Mouse (Mus musculus) myocyte (in vitro differentiated cells): Measurements from ENCODE around the gene Fancd2os. TPM values are rescaled to one million over a fixed set of nuclear protein-coding genes. Genes with fewer than 3 reads are reported as not detected.

Experiments used
- H3K27me3 ChIP-seq: one replicate; pipeline ENCODE4 v1.6.1; 2011; ENCODE audit not compliant: control insufficient read depth, insufficient read depth, insufficient read length
- H3K36me3 ChIP-seq: one replicate; pipeline ENCODE4 v1.6.1; 2011; ENCODE audit not compliant: control insufficient read depth, insufficient read depth
- H3K4me2 ChIP-seq: one replicate; pipeline ENCODE4 v1.6.1; 2011; ENCODE audit warnings: low read depth, control low read depth
- H3K4me3 ChIP-seq: one replicate; pipeline ENCODE4 v1.5.1; 2011; ENCODE audit warnings: mild to moderate bottlenecking, control low read depth, moderate library complexity
- H3K79me2 ChIP-seq: one replicate; pipeline ENCODE4 v1.6.1; 2011; ENCODE audit not compliant: control insufficient read depth, insufficient read depth
- H3ac ChIP-seq: one replicate; pipeline ENCODE4 v1.6.1; 2011; ENCODE audit not compliant: control insufficient read depth, insufficient read length
- CEBPB ChIP-seq: IDR thresholded peaks from 2 replicates; pipeline ENCODE4 v1.6.1; 2011; ENCODE audit warnings: mild to moderate bottlenecking, moderate library complexity; ENCODE audit not compliant: poor library complexity, insufficient read depth, severe bottlenecking
- E2F4 ChIP-seq: IDR thresholded peaks from one replicate; pipeline ENCODE4 v1.6.1; 2011; ENCODE audit warnings: mild to moderate bottlenecking, control low read depth, moderate library complexity; ENCODE audit not compliant: insufficient read depth
- MAX ChIP-seq: IDR thresholded peaks from one replicate; pipeline ENCODE4 v1.6.1; 2011; ENCODE audit warnings: low read depth, mild to moderate bottlenecking, control low read depth
- MYOD1 ChIP-seq, 3 experiments: IDR thresholded peaks; one replicate each; pipeline ENCODE4 v1.6.1; 2011; ENCODE audit warnings: control low read depth in 2 of 3, low read depth in 2 of 3, mild to moderate bottlenecking in 2 of 3, moderate library complexity in 1 of 3; ENCODE audit not compliant: insufficient read length in 2 of 3, control insufficient read depth in 1 of 3
- MYOG ChIP-seq, 3 experiments: IDR thresholded peaks; one replicate each; pipeline ENCODE4 v1.6.1; 2011; ENCODE audit warnings: control low read depth in 2 of 3, low read depth in 2 of 3, mild to moderate bottlenecking in 2 of 3; ENCODE audit not compliant: insufficient read length in 2 of 3, control insufficient read depth in 1 of 3, insufficient read depth in 1 of 3
- POLR2A ChIP-seq: IDR thresholded peaks from one replicate; pipeline ENCODE4 v1.6.1; 2011; ENCODE audit warnings: low read depth, mild to moderate bottlenecking, control low read depth, moderate library complexity; ENCODE audit not compliant: insufficient read length
- REST ChIP-seq: IDR thresholded peaks from one replicate; pipeline ENCODE4 v1.6.1; 2011; ENCODE audit warnings: mild to moderate bottlenecking, control low read depth, moderate library complexity; ENCODE audit not compliant: insufficient read depth, insufficient read length
- SRF ChIP-seq: IDR thresholded peaks from one replicate; pipeline ENCODE4 v1.6.1; 2011; ENCODE audit warnings: low read depth; ENCODE audit not compliant: control insufficient read depth, insufficient read length
- TCF12 ChIP-seq: IDR thresholded peaks from one replicate; pipeline ENCODE4 v1.6.1; 2011; ENCODE audit warnings: mild to moderate bottlenecking, control low read depth; ENCODE audit not compliant: poor library complexity, insufficient read depth, severe bottlenecking
- TCF3 ChIP-seq: IDR thresholded peaks from one replicate; pipeline ENCODE4 v1.6.1; 2011; ENCODE audit warnings: low read depth, control low read depth; ENCODE audit not compliant: insufficient read length
- USF1 ChIP-seq: IDR thresholded peaks from one replicate; pipeline ENCODE4 v1.6.1; 2011; ENCODE audit warnings: low read depth, mild to moderate bottlenecking, control low read depth, moderate library complexity
- polyA plus RNA-seq: library from polyadenylated mRNA; unstranded; fragments of >200 nt; fragmentation: generic; extraction: Trizol; gene quantifications from one replicate; pipeline ENCODE4 v1.2.1, GENCODE M21; 2012; ENCODE audit warnings: missing spikeins

The Fancd2os gene
- polyA plus RNA-seq, 1 experiment: 0.04 TPM

DNA sequence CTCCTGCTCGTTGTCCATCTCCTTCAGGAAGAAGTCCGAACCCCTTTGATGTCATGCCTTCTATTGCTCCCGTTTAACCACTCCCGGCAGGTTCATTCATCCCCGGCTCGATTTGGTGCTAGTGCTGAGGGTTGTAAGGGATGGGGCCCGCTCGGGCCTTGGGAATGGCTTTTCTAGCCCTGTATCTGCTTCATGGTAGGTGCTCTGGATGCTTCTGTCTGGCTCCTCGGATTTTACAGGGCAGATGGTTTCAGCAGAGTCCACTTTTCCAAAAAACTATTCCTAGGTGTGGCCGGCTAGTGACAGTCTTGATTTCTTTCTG lies 4.7 kb upstream of the Fancd2os start:
- Histone ChIP-seq H3K36me3 (peaks cover 6% of the 10 kb centered on the region), H3K27me3 (no peaks in the 10 kb centered on the region), H3ac (peak overlapping the region; percentile 34), H3K4me2 (peak overlapping the region; percentile 84), H3K4me3 (peak overlapping the region; percentile 91), H3K79me2 (peaks cover 53% of the 10 kb centered on the region)
- TF ChIP-seq TCF3: no peak
- TF ChIP-seq CEBPB: no peak
- TF ChIP-seq USF1: no peak
- no peak for TF ChIP-seq MYOD1 (IDR thresholded peaks at IDR 0.05; ENCODE audit: control insufficient read depth in 1 of 3, insufficient read length in 2 of 3, low read depth in 2 of 3)

GRCm38 (mm10) chr6:113604432-113605223 lies 4.1 kb upstream of the Fancd2os start, which contains the start of gene Brk1:
Gene Brk1 (plus strand): TSS chr6:113604772.
- H3K4me3 ChIP-seq: peak within 1 kb of the TSS; percentile 91
- H3K27me3 ChIP-seq: no peaks in the 10 kb centered on the region
- H3ac ChIP-seq: peak within 1 kb of the TSS; percentile 34
- peaks cover 6% of the 10 kb centered on the region for H3K36me3 ChIP-seq
- TF ChIP-seq POLR2A (peak; percentile 67), MYOG (IDR thresholded peaks at IDR 0.05; ENCODE audit: control insufficient read depth in 1 of 3, insufficient read depth in 1 of 3, insufficient read length in 2 of 3, low read depth in 2 of 3) (peak in 1 of 3 experiments; percentile 6), CEBPB (no peak)
- H3K4me2 ChIP-seq: peak within 1 kb of the TSS; percentile 84
- H3K79me2 ChIP-seq: peaks cover 48% of the 10 kb centered on the region

- no peak for TF ChIP-seq POLR2A
- no peak for TF ChIP-seq TCF3
- no peak for TF ChIP-seq MAX
- no peak for TF ChIP-seq SRF
- Histone ChIP-seq H3K4me2 (peak overlapping the region; percentile 75), H3ac (peak overlapping the region; percentile 34), H3K27me3 (no peaks in the 10 kb centered on the region), H3K79me2 (peaks cover 41% of the 10 kb centered on the region), H3K4me3 (peak overlapping the region; percentile 91), H3K36me3 (peaks cover 6% of the 10 kb centered on the region)
Measured at GRCm38 (mm10) chr6:113603993-113604392, 3.5 kb upstream of the Fancd2os start.

- Histone ChIP-seq H3K27me3 (no peaks in the 10 kb centered on the region), H3K79me2 (peaks cover 30% of the 10 kb centered on the region), H3ac (no peak overlapping the region), H3K4me2 (no peak overlapping the region), H3K36me3 (peaks cover 1% of the 10 kb centered on the region), H3K4me3 (no peak overlapping the region)
- TF ChIP-seq SRF: no peak
- TF ChIP-seq USF1: no peak
- no peak for TF ChIP-seq MYOG (IDR thresholded peaks at IDR 0.05; ENCODE audit: control insufficient read depth in 1 of 3, insufficient read depth in 1 of 3, insufficient read length in 2 of 3, low read depth in 2 of 3)
- TF ChIP-seq POLR2A: no peak
- no peak for TF ChIP-seq CEBPB
- no peak for TF ChIP-seq E2F4
Measured at GRCm38 (mm10) chr6:113602821-113603220, 2.3 kb upstream of the Fancd2os start.

DNA sequence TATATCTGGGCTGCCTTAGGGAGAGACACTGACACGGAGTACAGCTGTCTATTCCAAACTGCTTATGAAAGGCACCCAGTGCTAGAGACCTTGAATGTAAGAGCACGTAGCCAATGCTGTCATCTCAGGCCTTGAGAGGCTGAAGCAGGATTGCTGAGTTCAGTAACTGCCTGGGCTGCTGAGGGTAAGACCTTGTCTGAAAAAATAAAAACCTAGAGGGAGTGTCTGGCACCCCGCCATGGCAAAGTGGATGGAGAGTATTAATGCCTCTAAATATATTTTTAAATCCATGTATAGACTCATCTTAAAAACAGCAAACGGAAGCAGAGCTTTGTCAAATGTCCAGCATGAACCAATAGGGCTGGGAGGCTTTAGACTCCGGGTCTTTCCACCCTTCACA lies 682 bp downstream of the Fancd2os start:
- Histone ChIP-seq H3K36me3 (no peaks in the 10 kb centered on the region), H3K79me2 (no peaks in the 10 kb centered on the region), H3K27me3 (no peaks in the 10 kb centered on the region), H3ac (no peak overlapping the region), H3K4me2 (no peak overlapping the region), H3K4me3 (no peak overlapping the region)
- TF ChIP-seq E2F4 (no peak), POLR2A (no peak), CEBPB (no peak), SRF (no peak), REST (no peak), TCF12 (no peak), TCF3 (no peak)

DNA sequence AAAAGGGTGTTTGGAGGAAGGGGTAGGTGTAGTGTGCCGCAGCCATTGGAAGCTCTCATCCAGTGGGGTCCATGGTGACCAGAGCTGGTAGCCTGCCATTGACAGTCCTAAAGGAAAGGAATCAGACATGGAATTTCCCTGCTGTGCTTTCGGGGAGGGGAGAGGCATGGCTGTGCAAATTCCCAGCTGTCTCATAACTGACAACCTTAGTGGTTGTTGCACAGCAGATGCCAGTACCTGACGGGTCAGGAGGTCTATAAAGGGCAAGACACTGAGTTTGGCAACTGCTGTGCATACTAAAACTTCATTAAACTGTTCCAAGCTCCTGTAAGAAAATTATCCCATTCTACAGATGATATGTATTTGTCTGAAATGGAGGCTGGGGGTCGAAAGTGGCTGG lies 2.6 kb downstream of the Fancd2os start:
- TF ChIP-seq POLR2A: no peak
- peak in 1 of 3 experiments; percentile 57 for TF ChIP-seq MYOG (IDR thresholded peaks at IDR 0.05; ENCODE audit: control insufficient read depth in 1 of 3, insufficient read depth in 1 of 3, insufficient read length in 2 of 3, low read depth in 2 of 3)
- peak in 2 of 3 experiments; percentile 15 to 51 for TF ChIP-seq MYOD1 (IDR thresholded peaks at IDR 0.05; ENCODE audit: control insufficient read depth in 1 of 3, insufficient read length in 2 of 3, low read depth in 2 of 3)
- H3ac ChIP-seq: no peak overlapping the region

More for the DNA sequence above, 2.6 kb downstream of the Fancd2os start:
- no peaks in the 10 kb centered on the region for H3K36me3 ChIP-seq
- H3K4me3 ChIP-seq: no peak overlapping the region
- no peak overlapping the region for H3K4me2 ChIP-seq
- H3K27me3 ChIP-seq: no peaks in the 10 kb centered on the region
- H3K79me2 ChIP-seq: no peaks in the 10 kb centered on the region
